Mouse (Mus musculus): Measurements from ENCODE around the gene Vmp1. TPM values are rescaled to one million over a fixed set of nuclear protein-coding genes. Genes with fewer than 3 reads are reported as not detected.

Vmp1 gene
- polyA plus RNA-seq, 2 experiments, result 49.5 to 98.3 TPM

DNA sequence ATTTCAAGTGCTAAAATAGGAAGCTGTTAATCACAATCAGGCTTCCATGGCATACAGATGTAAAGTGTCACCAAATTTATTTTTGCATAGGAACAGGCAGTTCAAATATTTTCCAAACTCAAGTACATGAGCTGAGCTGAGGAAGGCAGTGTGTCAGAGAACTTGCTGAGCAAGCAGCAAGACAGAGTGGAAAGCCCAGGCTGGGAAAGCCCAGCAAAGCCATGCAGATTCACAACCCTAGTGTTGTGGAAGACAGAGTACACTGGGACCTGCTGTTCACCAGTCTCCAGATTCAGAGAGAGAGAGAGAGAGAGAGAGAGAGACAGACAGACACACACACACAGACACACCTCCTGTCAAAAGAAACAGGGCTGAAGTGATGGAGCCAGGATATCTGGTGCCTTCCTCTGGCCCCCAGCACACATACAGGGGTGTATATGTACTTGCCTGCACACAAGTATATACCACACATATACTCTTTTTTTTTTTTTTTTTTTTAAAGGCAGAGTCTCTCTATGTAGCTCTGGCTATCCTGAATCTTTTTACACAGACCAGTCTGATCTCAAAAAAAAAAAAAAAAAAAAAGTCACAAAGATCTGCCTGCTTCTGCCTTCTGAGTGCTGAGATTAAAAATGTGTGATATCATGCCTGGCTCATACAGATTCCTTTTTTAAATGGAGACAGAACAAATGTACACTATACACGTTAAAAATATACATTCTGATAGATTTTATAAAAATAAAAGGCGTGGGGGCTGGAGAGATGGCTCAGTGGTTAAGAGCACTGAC is 64.9 kb downstream of the Vmp1 start:
- no peak overlapping the region for H3K4me3 ChIP-seq (replicated peaks; ENCODE audit: low read length)
- H3K27ac ChIP-seq (replicated peaks; ENCODE audit: low read depth, low read length), result no peak overlapping the region
- DNase-seq (ENCODE audit: low spot score) (no peak), ATAC-seq (ENCODE audit: low FRiP score, low read depth) (no peak)
- H3K9ac ChIP-seq (ENCODE audit: low read depth, low read length, severe bottlenecking), result no peak overlapping the region
- no peaks in the 10 kb centered on the region for H3K4me1 ChIP-seq (ENCODE audit: control insufficient read depth, insufficient read depth, low read length)
- no peaks in the 10 kb centered on the region for H3K9me3 ChIP-seq (ENCODE audit: control insufficient read depth, low read length)
- WGBS, result 90% methylated on average over 2 of the region's 2 CpGs
- H3K36me3 ChIP-seq (ENCODE audit: control insufficient read depth, insufficient read depth, low read length), result no peaks in the 10 kb centered on the region
- no peaks in the 10 kb centered on the region for H3K27me3 ChIP-seq (ENCODE audit: control insufficient read depth, insufficient read depth, low read length)
- TF ChIP-seq POLR2A (IDR thresholded peaks at IDR 0.05; ENCODE audit: borderline replicate concordance, extremely low read depth, insufficient read depth, insufficient read length), result no peak
- H3K4me2 ChIP-seq (replicated peaks; ENCODE audit: low read depth, low read length, severe bottlenecking), result no peak overlapping the region

DNA sequence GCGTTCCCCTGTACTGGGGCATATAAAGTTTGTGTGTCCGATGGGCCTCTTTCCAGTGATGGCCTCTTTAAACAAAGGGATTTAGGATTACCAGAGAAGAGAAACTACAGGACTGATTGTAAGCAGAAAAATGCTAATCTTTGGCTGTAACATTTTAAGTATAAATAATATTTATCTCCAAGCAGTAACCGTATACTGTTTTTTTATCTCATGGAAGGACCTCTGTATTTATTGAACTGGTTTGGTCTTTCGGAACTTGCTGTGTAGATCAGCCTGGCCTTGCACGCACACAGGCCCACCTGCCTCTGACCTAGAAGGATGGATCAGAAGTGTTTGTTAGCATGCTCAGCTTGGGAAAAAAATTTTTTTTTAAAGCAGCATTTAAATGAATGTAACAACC is 69.0 kb downstream of the Vmp1 start:
- Histone ChIP-seq H3K9me3 (ENCODE audit: control insufficient read depth, low read length) (no peaks in the 10 kb centered on the region), H3K9ac (ENCODE audit: low read depth, low read length, severe bottlenecking) (no peak overlapping the region), H3K27me3 (ENCODE audit: control insufficient read depth, insufficient read depth, low read length) (no peaks in the 10 kb centered on the region), H3K4me3 (replicated peaks; ENCODE audit: low read length) (no peak overlapping the region), H3K4me1 (ENCODE audit: control insufficient read depth, insufficient read depth, low read length) (no peaks in the 10 kb centered on the region), H3K36me3 (ENCODE audit: control insufficient read depth, insufficient read depth, low read length) (no peaks in the 10 kb centered on the region), H3K27ac (replicated peaks; ENCODE audit: low read depth, low read length) (no peak overlapping the region), H3K4me2 (replicated peaks; ENCODE audit: low read depth, low read length, severe bottlenecking) (no peak overlapping the region)
- ATAC-seq (ENCODE audit: low FRiP score, low read depth), result no peak
- WGBS, result 86% methylated on average over 5 of the region's 5 CpGs
- no peak for DNase-seq (ENCODE audit: low spot score)
- no peak for TF ChIP-seq POLR2A (IDR thresholded peaks at IDR 0.05; ENCODE audit: borderline replicate concordance, extremely low read depth, insufficient read depth, insufficient read length)

DNA sequence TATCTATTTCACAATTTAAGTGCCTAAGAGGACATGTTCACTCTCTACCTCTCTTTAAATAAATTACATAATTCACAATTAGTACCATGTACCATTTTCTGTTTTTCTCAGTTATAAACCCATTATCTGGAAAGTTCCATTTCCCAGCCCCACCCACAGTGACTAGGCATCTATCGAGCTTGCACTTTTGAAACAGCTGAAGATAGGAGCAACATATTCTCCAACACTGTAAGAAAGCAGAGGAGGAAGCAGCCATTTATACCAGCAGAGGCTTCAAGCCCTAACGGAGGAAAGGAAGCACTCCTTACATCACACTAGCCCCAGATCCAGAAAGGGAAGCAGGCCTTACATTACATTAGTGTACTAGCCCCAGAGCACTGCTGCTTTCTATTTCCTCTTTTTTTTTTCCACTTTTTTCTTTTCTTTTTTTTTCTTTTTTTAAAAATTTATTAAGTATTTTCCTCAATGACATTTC is 69.5 kb downstream of the Vmp1 start:
- Histone ChIP-seq H3K36me3 (ENCODE audit: control insufficient read depth, insufficient read depth, low read length) (no peaks in the 10 kb centered on the region), H3K9me3 (ENCODE audit: control insufficient read depth, low read length) (no peaks in the 10 kb centered on the region), H3K4me3 (replicated peaks; ENCODE audit: low read length) (no peak overlapping the region), H3K9ac (ENCODE audit: low read depth, low read length, severe bottlenecking) (no peak overlapping the region), H3K27me3 (ENCODE audit: control insufficient read depth, insufficient read depth, low read length) (no peaks in the 10 kb centered on the region), H3K4me2 (replicated peaks; ENCODE audit: low read depth, low read length, severe bottlenecking) (no peak overlapping the region), H3K4me1 (ENCODE audit: control insufficient read depth, insufficient read depth, low read length) (no peaks in the 10 kb centered on the region), H3K27ac (replicated peaks; ENCODE audit: low read depth, low read length) (no peak overlapping the region)
- WGBS, result 71% methylated on average over 2 of the region's 2 CpGs
- ATAC-seq (ENCODE audit: low FRiP score, low read depth) (no peak), DNase-seq (ENCODE audit: low spot score) (no peak)
- TF ChIP-seq POLR2A (IDR thresholded peaks at IDR 0.05; ENCODE audit: borderline replicate concordance, extremely low read depth, insufficient read depth, insufficient read length), result no peak

DNA sequence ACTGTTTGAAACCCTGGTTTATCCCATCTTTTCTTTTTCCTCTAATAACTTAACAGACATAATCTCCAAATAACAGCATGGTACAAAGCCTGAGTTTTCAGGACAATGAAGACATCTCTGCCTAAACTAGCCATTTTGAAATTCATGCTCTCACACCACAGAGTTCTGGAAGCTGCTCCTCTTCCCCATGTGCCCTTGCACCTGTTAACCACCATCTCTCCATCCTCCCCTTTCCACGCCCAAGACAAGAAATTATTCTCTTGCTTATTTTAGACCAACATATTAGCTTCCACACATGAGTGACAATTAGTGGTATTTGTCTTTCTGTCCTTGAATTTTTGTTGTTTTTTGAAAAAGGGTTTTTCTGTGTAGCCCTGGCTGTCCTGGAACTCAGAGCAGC is 71.6 kb downstream of the Vmp1 start:
- ATAC-seq (ENCODE audit: low FRiP score, low read depth), result no peak
- Histone ChIP-seq H3K4me2 (replicated peaks; ENCODE audit: low read depth, low read length, severe bottlenecking) (no peak overlapping the region), H3K4me3 (replicated peaks; ENCODE audit: low read length) (no peak overlapping the region), H3K36me3 (ENCODE audit: control insufficient read depth, insufficient read depth, low read length) (no peaks in the 10 kb centered on the region), H3K9me3 (ENCODE audit: control insufficient read depth, low read length) (no peaks in the 10 kb centered on the region), H3K4me1 (ENCODE audit: control insufficient read depth, insufficient read depth, low read length) (no peaks in the 10 kb centered on the region), H3K27me3 (ENCODE audit: control insufficient read depth, insufficient read depth, low read length) (no peaks in the 10 kb centered on the region), H3K27ac (replicated peaks; ENCODE audit: low read depth, low read length) (no peak overlapping the region), H3K9ac (ENCODE audit: low read depth, low read length, severe bottlenecking) (no peak overlapping the region)
- no peak for DNase-seq (ENCODE audit: low spot score)
- TF ChIP-seq POLR2A (IDR thresholded peaks at IDR 0.05; ENCODE audit: borderline replicate concordance, extremely low read depth, insufficient read depth, insufficient read length), result no peak
- WGBS, result 91% methylated on average over 1 of the region's 1 CpGs

DNA sequence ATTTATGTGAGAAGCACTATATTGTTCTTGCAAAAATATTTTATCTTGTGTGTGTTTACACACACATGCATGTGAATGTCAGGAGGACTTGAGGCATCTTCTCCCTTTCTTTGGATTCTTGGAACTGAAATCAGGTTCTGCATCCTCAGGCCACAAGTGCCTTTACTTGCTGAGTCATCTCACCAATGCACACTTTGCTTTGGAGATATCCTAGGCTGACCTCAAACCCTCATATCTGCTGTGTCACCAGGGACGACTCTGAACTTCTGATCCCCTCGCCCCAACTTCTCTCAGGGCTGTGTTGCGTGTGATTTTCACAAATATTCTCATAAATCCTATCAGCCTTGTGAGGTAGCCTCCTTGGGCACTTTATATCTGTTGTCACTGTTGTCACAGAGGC is 73.4 kb downstream of the Vmp1 start:
- Histone ChIP-seq H3K9ac (ENCODE audit: low read depth, low read length, severe bottlenecking) (no peak overlapping the region), H3K27me3 (ENCODE audit: control insufficient read depth, insufficient read depth, low read length) (no peaks in the 10 kb centered on the region), H3K4me2 (replicated peaks; ENCODE audit: low read depth, low read length, severe bottlenecking) (no peak overlapping the region), H3K27ac (replicated peaks; ENCODE audit: low read depth, low read length) (no peak overlapping the region), H3K36me3 (ENCODE audit: control insufficient read depth, insufficient read depth, low read length) (peaks cover 8% of the 10 kb centered on the region), H3K9me3 (ENCODE audit: control insufficient read depth, low read length) (no peaks in the 10 kb centered on the region), H3K4me1 (ENCODE audit: control insufficient read depth, insufficient read depth, low read length) (no peaks in the 10 kb centered on the region), H3K4me3 (replicated peaks; ENCODE audit: low read length) (no peak overlapping the region)
- WGBS, result 89% methylated on average over 3 of the region's 3 CpGs
- no peak for DNase-seq (ENCODE audit: low spot score)
- TF ChIP-seq POLR2A (IDR thresholded peaks at IDR 0.05; ENCODE audit: borderline replicate concordance, extremely low read depth, insufficient read depth, insufficient read length), result no peak
- ATAC-seq (ENCODE audit: low FRiP score, low read depth), result no peak
